Mouse (Mus musculus): ENCODE data around the gene Iqsec1.
A peak's percentile ranks its signal among the peaks of the same experiment; 100 is the strongest.

DNA sequence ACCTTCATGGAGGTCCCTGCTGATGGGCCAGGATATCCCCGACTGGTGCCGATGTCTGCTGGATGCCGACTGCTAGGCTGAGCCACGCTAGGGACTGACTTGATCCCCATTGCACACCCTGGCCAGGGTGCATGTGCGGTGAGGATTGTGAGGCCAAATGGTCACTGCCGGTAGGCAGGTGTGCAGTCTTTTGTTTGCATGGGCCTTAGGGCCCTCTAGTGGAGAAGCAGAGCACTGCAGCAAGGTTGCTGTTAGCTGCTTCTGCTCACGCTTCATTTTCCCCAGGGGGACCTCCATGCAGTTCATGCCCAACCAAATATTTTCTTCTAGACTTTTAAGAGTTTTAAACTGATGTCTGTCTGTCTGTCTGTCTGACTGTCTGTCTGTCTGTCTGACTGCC is 381.9 kb downstream of the Iqsec1 start:
- TF ChIP-seq CTCF (conservative IDR thresholded peaks at IDR 0.05; ENCODE audit: low read length): peak; percentile 97
- TF ChIP-seq NANOG (IDR thresholded peaks at IDR 0.05; ENCODE audit: borderline replicate concordance, low read length): no peak
